Mouse (Mus musculus) 3134 (cell line): ENCODE results near the gene Ctnnd2.

Source experiments
- DNase-seq: peaks from one replicate; pipeline ENCODE4 v3.0.0-alpha.2; 2011; ENCODE audit warnings: low spot score; ENCODE audit not compliant: insufficient read length; ENCODE audit errors: extremely low read depth

Gene Ctnnd2

DNA sequence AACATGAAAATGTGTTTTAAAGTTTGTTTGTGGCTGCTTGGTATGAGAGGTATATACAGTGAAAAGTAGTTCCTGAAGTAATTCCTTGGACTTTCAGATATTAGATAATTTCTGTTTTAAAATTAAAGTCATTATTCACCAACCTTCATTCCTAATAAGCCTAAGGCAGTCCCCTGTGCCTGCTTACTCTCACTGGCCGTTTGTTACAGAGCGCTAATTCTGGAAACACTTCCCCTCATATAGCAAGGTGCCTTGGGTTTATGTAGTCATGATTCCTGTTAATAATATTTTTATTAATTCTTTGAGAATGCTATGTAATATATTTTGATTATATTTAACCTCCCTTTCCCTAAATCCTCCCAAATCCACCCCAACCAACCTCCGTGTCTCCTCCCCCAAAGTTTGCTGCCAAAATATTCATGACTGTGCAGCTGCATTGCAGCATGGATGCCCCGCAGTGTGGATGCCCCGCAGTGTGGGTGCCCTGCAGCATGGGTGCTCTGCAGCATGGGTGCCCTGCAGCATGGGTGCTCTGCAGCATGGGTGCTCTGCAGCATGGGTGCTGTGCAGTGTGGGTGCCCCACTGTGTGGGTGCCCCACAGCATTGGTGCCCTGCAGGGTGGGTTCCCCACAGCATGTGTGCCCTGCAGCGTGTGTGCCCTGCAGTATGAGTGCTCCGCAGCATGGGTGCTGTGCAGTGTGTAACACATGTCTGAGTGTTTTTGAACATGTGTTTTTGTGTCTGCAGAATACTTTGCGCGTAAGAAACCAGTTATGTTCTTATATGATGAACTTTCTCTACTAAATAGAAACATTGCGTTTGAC lies 63.0 kb downstream of the Ctnnd2 start:
- DNase-seq, result peak; percentile 2

DNA sequence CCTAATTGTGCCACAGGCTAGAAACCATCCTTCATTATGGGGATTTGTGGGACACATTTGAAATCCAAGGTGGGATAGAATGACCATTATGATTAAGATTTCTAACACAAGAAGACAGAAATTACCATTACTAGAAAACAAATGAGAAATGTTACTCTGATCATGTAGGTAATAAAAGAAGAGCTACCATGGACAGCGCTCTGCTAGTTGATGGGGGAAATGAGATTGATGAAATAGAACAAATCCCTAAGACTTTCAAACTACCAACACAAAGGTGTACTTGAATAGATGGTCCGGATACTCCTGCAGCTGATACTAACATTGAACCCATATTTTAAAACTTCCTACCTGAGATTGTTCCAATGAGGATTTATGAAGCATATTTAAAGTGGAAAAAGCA lies 68.5 kb downstream of the Ctnnd2 start:
- no peak for DNase-seq

DNA sequence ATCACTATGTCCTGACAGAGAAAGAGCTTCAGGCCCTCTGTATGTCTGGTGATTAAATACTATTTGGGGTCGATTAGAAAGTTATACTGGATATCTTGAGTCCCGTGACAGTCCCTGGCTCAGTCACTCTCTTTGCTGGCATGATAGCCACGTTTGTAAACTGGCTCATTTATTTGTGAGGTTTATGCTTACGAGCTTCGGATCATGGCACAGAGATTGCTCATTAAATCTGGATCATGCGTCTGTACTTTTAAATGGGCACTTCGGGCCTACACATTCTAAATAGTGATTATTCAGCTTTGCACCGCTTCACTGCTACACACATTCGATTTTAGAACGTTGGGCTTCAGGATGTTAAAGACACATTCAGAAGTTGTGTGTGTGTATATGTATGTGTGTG lies 96.4 kb downstream of the Ctnnd2 start:
- no peak for DNase-seq

DNA sequence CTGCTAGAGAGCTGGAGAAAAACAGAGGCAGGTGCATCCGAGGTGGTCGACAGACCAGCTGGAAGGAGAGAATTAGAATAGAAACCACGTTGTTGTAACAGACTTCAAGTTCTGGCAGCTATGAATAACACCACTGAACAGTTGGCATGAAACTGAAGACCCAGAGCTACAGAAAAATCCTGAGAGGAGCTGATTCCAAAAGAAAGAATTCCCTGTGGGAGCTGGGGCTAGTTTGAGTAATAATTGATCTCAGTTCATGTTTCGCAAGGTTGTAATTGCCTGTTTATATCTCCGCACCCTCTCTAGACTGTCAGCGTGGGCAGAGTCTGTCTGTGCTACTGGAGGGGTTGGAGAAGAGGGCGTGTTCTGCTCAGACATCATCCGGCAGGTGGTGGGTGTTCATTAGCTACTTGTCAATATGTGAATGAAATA lies 98.8 kb downstream of the Ctnnd2 start:
- DNase-seq, result no peak

DNA sequence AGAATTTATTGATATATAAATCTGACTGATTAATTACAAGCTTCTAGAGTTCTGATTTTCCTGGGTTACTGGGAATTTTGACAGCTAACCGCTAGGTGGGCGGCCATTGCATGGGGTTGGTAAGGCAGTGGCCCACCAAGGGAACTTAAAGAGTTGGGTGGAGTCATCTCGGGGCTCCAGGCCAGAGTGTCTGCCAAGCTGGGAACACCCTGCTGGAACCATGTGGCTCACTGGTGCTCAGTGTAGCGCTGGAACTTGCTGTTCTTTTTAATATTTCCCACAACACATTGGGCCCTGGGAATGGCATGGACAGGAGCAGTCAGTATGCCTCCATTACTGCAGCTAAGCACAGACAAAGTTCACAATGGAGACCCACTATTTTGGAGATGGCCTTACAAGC lies 99.9 kb downstream of the Ctnnd2 start:
- peak; percentile 1 for DNase-seq

DNA sequence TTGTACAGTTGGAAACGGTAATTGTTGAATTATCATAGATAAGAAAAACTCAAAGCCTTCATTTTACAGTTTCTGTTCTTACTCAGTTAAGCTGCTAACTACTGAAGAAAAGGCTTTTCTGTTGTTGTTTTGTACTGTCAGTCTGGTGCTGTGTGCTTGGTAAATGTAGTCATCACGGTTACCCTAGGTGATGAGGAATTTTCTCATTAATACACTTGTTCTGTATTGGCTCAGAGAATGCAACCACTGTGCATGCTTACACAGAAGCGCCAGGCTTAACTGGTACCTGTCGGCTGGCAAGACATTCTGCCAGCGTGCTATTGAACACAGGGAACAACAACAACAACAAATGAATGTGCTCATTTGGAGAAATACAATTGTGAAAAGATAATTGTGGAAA lies 103.3 kb downstream of the Ctnnd2 start:
- no peak for DNase-seq

DNA sequence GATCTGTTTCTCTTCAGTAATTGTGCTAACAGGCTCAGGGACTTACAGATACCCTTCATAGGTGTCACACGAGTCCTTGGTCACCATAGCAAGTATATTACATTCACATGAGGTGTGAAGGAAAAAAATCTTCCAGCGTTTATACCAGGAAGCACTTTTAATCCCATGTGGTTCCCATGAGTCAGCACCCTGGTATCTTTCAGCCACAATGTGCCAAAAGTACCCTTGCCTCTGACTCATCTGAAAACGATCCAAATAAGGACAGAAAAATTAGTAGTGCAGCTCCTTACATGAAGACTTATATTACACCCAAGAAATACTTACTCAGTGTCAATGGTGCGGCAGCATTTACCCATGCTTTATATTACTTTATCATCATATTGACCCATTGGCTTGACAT lies 104.3 kb downstream of the Ctnnd2 start:
- peak; percentile 42 for DNase-seq

DNA sequence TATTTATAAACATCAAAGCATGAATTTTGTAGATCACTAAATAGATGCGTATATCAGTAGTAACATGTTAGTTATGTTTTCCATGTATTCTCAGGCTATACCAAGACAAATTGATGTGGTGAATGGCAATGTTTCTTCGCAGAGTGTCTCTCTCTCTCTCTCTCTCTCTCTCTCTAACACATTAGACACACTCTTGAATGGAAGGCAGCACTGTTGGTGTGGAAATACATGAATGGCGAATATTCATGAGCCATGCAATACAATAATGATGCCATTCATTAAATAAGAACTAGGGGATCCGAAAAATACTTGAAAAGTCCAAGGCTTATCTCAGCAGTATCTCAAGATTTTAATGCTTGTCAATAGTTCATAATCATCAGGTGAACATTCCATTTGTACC lies 106.2 kb downstream of the Ctnnd2 start:
- DNase-seq, result no peak

DNA sequence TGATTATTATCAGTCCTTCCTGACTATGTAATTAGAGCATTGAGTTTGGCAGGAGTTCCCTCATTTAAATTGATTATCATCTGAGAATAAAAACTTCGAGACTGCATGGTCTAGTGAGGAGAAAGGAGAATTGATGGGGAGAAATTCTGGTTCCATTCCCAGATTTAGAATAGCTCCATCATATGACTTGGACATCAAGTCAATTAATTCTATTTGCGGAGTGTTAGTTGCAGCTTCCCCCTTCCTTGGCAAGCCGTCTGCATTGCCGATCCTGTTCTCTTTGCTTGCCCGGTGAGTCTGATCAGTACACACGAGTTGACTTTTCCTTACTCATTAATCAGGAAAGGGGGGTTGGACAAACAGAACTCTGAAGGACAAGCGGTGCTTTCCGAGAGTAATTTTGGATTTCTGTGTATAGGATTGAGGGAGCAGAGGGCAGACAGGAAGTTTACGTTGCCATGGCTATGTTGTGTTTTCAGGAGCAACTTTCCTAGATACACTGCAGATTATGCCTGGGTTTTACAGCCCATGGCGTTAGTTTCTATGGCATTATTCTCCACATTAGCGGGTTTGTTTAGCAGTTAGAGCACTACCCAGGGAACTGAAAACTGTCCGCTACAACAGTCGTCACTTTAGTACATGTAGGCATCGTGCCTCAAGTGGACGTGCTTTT lies 113.3 kb downstream of the Ctnnd2 start:
- no peak for DNase-seq

DNA sequence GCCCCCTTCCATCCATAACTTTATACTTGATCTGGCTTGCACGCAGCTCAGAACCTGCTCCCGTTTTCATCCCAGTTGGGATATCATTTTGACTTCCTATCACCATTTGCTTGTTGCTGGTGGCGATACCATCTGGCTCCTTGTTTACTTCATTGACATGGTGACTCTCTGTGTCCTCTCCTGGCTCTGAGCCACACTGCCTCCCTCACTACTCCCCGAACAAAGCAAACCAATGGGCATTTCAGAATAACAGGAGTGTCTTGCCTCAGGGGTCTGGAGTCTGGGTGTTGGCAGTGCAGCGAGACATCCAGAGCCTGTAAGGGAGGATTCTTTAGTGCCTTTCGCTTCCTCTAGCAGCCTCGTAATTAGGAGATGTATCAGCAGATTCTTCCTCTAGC lies 113.9 kb downstream of the Ctnnd2 start:
- DNase-seq, result no peak

DNA sequence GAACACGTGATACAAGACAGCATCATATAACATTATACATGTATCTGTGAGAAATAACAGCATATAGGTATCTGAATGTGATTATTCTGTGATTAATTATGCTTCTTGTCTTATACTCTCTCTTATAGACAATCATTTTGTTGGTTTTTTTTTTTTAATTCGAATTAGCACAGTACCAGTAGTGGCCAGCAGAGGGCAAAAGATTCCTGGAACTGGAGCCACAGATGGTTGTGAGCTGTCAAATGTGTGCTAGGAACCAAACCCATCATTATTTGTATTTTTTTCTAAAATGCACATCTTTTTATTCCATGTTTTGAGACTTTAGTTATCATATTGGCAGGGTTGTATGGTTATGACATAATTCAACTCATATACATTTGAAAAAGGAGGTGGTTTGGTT lies 130.4 kb downstream of the Ctnnd2 start:
- no peak for DNase-seq

DNA sequence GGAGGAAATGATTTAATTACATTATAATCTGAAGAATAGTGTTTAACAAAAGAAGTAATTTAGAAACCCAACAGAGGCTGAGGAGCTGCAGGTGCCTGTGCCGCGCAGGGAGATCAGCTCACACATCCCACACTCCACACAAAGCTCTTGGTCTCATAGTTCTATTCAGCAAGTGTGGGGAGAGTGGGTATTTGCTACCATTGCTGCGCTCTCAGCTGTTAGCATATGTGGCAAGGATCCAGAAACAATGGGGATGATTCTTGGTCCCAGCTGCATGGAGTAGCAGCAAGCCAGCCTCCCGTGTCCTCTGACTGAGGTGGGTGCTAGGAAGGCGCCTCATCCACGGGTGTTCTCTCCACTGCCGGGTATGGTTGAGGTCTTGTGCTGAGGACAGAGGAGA lies 134.0 kb downstream of the Ctnnd2 start:
- DNase-seq, result no peak

DNA sequence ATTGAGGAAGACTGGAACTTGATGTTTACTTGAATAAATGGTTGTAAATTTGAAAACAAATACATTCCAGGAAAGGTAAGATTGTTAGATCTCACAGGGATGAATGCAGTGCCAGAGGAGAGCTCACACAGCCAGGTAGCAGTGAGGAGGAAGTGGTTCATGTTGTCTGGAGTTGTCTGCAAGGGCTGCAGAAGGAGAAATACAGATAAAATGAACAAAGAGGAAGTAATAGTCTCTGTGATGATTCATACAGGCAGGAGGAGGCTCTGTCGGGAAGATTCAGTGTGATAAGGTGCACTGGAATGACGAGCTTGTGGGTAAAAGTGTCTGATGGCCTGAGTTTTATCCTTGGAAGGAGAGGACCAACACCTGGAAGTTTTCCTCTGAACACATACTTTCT lies 150.2 kb downstream of the Ctnnd2 start:
- no peak for DNase-seq

DNA sequence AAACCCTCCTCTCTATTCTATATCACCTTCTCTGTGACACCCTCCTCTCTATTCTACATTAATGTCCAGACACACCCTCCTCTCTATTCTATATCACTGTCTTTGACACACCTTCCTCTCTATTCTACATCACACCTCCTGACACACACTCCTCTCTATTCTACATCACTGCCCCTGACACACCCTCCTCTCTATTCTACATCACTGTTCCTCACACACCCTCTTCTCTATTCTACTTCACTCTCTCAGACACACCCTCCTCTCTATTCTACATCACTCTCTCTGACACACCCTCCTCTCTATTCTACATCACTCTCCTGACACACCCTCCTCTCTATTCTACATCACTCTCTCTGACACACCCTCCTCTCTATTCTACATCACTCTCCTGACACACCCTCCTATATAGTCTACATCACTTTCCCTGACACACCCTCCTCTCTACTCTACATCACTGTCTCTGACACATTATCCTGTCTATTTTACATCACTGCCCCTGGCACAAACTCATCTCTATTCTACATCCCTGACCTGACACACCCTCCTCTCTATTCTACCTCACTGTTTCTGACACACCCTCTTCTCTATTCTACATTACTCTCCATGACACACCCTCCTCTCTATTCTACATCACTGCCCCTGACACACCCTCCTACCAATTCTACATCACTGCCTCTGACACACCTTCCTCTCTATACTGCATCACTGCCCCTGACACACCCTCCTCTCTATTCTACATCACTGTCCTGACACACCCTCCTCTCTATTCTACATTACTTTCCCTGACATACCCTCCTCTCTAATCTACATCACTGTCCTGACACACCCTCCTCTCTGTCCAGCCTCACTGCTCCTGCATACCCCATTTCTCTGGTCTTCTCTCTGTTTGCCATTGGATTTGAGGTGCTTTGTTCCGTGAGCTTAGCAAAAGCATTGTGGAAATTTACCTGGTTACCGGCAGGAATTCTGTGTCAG lies 161.2 kb downstream of the Ctnnd2 start:
- DNase-seq, result no peak

DNA sequence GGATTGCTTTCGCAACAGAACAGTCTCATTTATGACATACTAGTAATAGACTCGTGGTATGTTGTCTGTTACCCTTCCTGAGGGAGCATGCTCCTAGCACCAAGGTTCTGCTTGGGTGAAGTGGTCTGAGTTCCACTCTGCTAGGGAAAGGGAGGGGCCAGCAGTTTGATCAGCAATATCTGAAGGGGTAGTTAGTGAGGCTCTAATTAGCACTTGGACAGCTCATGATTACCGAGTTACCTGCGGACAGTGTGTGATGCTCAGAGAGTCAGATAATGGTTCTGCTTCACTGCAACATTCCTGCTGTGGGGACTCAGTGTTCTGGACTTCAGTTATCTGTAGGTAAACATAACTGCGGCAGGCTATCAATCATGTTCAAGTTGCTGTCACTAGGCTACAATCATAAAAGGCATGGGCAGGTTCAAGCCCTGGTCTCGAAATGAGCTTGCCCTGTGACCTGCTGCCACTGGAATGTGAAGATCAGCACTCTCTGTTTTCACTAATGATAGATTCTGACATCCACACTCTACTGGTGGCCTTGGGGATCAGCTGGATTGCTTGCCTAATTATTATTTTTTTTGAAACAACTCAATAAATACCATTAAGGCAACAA lies 166.3 kb downstream of the Ctnnd2 start:
- no peak for DNase-seq

DNA sequence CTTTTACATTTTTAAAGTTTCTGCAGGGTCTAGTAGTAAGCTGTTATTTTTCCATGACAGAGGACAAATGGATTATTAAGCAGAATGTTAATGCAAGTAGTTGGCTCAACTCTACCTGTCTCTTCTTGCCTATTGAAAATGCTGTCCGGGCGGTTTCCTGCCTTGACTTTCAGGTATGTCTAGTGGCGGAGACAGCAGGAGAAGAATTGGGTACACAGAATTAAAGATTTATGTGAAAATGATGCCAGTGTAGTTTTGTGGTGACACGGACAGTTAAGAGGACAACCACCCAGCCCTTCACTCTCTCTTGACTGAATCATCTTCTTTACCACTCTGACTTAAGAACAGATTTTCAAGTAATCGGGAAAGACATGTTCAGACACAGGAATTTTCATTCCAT lies 173.4 kb downstream of the Ctnnd2 start:
- no peak for DNase-seq

DNA sequence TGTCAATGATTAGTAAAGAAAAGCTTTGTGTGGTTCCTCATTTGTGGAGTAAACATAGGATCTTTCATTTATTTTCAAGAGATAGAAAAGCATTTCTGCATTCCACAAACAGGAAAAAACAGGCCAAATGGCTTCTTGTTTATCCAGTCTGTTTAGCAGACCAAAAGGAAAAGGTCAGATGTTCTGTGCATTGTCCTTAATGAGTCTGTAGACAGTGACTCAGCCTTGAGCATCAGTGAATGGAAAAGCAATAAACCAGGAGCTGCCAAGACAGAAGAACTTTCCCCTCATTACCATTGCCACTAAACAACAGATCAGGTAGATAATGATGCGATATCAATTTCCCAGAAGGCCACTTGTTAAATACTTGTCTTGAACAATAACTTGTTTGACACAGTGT lies 192.1 kb downstream of the Ctnnd2 start:
- no peak for DNase-seq

DNA sequence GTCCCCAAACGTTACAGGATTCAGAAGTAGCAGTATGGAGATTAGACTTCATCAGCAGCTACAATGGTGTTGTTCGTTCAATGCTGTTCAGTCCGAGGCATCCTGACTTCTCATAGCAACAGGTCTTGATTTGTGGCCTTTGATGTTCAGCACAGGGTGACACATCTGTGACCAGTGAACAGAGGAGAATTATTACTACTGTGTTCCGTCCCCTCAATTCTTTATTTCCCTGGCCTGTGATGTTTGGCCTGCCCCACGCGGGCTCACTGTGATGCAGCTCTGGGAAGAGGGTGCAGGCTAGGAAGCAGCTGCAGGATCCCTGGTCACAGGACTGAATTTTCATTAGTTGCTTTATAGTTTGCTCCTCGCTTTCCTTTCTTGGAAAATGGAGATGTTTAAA lies 197.6 kb downstream of the Ctnnd2 start:
- DNase-seq, result no peak

DNA sequence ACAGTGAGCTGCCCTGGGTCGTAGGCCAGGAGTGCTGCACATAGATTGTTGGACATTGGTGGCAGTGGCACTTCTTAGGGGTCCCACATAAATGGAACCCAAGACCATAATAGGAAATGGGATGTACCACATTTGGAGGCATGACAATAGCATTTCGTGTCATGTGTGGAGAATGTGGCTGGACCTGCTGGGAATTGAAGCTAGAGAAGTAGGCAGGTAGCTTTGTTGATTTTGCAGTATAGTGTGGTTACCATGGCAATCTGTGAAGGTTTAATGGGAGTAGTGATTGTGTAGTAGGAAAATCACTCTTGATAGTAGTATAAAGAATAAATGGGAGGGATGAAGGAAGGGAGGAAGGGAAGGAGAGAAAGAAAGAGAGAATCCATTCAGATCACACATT lies 198.8 kb downstream of the Ctnnd2 start:
- DNase-seq, result no peak

DNA sequence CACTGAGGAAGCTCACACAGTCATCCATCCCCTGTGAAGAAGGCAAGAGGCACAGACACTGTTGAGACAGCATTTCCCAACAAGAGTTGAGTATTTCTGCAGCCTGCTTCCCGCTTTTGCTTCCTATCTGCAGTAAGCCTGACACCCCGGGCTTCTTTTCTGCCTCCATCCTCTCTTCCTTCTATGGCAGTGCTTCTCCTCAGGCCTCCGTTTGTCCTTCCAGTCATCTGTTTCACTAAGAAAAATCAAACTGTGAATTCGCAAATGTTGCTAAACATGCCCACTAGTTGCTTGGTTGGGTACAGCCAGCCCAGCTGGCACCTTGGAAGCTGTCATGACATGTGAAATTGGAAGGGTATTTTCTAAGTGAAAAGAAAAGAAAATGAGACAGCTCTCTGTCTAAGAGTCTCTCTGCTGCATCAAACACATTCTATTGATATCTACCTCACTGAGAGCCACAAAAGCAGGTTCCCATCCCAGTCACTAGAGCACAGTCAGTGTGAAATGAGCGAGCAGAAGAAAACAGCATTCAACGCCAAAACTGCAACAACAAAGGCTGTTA lies 201.3 kb downstream of the Ctnnd2 start:
- no peak for DNase-seq
